Mouse (Mus musculus) T-helper 1 cell (primary cell): ENCODE data around the gene Epo.

Source experiments
- in situ Hi-C: fragments of 300-600 bp; cut with MboI, MseI; formaldehyde crosslinking; loops from one replicate; pipeline ENCODE4 v1.15.1; 2025; ENCODE audit warnings: high pct_unique_total_duplicates

The Epo gene

DNA sequence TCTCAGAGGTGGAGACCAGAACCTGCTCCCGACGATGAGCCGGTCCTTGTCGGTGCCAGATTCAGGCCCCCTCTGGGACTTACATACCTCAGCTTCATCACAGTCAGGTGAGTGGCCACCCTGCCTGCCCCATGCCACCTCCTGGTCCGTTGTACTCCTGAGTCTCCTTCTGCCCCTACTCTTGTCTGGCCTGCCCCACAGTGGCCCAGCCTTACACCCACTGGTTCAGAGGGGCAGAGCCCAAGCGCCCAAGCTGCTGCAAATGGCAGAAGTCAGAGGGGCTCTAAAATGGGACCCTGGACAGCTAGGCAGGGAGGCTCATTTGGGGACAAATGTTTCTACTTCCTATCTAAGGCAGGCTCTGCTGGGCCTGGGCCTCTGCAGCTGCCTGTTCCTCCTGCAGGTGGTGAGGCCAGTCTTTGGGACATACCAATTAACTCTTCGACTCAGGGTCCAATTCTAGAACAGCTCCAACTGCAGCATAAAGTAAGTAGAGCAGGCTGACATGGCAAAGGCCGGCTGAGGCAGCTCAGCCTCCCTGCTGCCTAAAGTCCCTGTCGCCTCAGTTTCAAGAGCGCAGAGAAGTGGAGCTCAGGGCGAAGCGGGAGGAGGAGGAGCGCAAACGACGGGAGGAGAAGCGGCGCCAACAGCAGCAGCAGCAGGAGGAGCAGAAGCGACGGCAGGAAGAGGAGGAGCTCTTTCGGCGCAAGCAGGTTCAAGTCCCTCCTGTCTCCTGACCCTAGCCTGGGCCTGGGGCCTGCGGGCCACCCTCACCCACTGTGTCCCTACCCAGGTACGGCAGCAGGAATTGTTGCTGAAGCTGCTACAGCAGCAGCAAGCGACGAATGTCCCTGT, 9.4 kb downstream of the Epo start:
- in situ Hi-C loops = no loop called here

DNA sequence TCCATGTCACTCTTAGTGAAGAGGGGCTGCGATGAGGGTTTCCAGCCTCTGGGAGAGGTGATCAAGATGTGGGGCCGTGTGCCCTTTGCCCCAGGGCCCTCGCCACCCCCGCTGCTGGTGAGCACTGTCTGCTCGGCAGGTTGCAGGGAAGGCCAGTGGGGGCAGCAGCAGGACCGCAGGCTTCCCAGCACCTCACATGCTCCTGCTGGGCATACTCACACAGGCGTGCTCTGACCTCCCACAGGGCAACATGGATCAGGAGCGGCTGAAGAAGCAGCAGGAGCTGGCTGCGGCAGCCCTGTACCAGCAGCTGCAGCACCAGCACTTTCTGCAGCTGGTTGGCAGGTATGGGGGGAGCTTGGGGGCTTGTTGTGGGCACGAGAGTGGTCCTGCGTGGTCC, 10.3 kb downstream of the Epo start:
- in situ Hi-C loops = no loop called here

- in situ Hi-C loops = no loop called here
Measured at GRCm38 (mm10) chr5:137521861-137522260, 11.2 kb downstream of the Epo start.

- in situ Hi-C loops = no loop called here
Measured at GRCm38 (mm10) chr5:137519691-137520550, 13.1 kb downstream of the Epo start.

- in situ Hi-C loops = no loop called here
Measured at GRCm38 (mm10) chr5:137518436-137518835, 14.6 kb downstream of the Epo start, which contains the start of gene Gigyf1. Gigyf1 (plus strand) TSS chr5:137518548.

DNA sequence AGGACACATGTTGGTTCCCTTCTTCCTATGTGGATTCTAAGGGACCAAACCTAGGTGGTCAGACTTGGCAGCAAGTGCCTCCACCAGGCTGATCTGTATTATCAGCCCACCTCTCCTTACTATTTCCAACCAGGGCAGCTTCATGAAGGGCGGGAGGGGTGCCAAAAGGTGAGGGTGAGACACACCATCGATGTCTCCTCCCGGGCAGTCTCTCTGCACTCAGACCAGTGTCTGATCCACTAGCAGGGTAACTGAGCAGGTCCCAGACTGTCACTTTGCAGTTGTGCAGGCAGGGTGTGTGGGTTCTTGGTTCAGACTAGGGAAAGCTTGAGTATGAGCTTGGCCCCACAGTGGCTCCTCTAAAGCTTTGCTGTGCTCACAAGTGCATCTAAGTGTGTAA, 18.2 kb downstream of the Epo start:
- in situ Hi-C loops = no loop called here

DNA sequence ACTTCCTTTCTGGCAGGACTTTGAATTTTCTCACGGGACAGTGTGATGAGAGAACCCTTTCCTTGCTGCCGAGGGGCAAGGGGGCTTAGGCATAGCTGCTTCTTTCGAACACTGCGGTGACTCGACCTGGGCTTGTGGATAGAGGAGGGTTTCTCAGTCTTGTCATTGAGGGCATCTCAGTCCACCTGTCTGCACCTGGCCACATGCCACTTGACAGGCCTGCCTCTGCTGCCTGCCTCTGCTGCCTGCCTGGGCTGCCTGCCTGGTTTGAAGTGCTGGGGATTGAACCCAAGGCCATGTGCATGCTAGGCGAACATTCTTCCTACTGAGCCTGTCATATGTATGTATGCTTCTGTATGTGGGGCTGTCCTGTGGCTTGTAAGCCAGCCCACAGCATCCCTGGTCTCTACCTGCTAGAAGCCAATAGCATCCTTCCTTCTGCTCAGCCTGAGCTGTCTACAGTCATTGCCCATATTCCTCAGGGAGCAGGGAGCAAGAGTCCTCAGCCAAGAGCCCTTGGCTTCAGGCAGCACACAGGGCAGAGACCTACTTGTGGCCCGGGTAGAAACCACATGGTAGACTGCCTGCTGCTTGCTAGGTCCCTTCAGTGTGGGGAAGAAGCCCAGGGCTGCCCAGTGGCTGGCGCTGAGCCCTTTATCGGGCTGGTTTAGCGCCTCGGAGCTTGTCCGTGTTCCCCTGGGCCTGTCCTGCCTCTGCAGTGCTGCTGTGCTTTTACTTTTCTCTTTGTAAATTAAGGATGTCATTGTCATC, 18.9 kb downstream of the Epo start:
- in situ Hi-C loops = no loop called here

DNA sequence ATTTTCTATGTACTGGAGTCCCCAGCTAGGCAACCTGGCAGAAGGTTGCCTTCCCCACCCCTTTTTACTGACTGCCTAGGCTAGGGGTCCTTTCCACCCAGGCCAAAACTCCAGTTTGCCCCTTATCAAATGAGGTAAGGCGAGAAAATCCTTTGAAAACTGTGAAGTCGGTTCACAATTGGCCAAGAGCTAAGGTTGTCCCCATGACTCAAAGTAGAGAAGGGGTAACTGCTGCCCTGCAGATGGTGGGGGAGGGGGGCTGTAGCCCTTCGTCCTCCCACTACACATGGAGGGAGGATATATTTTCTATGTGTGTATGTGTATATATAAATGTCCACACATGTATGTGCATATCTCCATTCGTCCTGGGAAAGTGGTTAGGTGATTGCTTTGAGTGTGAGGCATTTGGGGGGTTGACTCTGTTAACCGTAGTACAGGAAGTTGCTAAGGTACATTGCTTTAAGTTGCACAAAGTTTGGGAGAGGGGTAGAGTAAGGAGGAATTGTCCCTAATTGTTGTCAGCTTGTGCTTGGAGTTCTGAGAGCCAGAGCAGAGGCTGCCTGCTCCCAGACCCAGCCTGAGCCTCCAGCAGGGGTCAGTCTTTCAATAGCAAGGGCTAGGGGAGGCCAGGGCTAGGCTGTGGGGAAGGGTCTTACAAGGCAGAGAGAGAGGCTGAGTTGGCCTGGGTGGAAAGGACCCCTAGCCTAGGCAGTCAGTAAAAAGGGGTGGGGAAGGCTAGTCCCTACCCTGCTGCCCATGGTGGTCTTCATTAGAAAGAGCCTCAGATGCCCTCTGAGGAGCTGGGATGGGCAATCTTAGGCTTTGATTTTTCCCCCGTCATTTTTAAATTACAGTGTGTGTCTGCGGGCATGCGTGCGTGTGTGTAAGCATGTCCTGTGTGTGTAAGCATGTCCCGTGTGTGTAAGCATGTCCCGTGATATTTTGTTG, 19.9 kb downstream of the Epo start:
- in situ Hi-C loops = no loop called here

GRCm38 (mm10) chr5:137511706-137512105, 21.3 kb downstream of the Epo start:
- in situ Hi-C loops = no loop called here

- in situ Hi-C loops = no loop called here
Measured at GRCm38 (mm10) chr5:137510573-137511390, 22.3 kb downstream of the Epo start.

DNA sequence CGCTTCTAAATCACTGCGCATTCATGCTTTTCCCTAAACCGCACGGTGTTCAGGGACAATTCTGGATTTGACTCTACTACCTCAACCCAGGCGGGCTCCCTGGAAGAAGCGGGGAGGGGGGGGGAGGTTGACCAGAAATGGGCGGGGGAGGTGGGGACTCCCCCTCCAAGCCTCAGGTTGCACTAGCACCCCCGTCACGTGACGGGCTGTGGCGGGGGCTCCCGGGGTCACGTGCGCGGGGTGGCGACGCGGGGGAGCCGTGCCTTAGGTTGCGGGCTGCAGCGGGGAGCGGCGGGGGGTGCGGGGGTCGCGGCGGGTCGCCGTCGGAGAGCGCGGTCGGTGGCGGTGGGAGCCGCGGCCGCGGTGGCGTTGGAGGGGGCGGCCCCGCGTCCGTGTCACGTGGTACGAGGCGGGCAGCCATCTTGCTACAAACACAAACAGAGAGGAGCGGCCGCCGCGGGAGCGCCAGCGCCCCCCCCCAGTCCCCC, 23.0 kb downstream of the Epo start:
- in situ Hi-C loops = no loop called here

- in situ Hi-C loops = no loop called here
Measured at GRCm38 (mm10) chr5:137504041-137504440, 29.0 kb downstream of the Epo start.

- in situ Hi-C loops = no loop called here
Measured at GRCm38 (mm10) chr5:137502667-137503110, 30.4 kb downstream of the Epo start.

- in situ Hi-C loops = no loop called here
Measured at GRCm38 (mm10) chr5:137501709-137502666, 31.1 kb downstream of the Epo start, which contains the start of gene Pop7. Pop7 (minus strand) TSS chr5:137502518.

DNA sequence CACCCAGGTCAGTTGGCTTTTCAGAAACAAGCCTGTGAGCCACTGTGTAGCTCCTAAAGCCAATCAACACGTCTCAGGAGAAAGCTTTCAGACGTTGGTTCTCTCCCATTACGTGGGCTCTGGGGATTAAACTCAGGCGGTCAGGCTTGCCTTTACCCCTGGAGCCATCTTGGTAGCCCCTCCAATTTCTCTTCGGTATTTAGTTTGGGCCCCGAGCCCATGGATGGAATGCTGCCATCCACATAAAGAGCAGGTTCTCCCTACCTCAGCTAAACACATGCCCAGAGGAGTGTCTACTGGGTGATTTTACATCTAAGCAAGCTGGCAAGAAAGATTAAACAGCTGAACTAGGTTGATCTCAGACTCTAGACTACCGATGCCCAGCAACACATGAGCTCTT, 32.9 kb downstream of the Epo start:
- in situ Hi-C loops = no loop called here

- in situ Hi-C loops = no loop called here
Measured at GRCm38 (mm10) chr5:137493831-137494230, 39.2 kb downstream of the Epo start.

- in situ Hi-C loops = no loop called here
Measured at GRCm38 (mm10) chr5:137491559-137491958, 41.5 kb downstream of the Epo start.

DNA sequence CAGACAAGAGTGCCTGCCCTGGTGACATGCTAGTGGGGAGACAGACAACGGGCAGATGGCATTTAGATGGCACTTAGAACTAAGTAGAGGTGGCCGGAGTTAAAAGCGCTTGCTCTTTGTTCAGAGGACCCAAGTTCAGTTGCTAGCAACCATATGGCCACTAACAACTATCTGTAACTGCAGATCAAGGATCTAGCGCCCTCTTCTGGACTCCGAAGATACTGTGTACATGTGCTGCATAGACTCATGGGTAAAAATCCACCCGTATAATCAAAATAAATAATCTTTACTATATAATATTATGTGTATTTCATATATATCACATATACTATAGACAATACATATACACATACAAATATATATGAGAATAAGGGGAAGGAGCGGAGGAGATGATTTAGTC, 45.4 kb downstream of the Epo start:
- in situ Hi-C loops = no loop called here

GRCm38 (mm10) chr5:137485851-137486155, 47.2 kb downstream of the Epo start:
- in situ Hi-C loops = no loop called here
